Mouse (Mus musculus) MEL (cell line): ENCODE results near the gene Cpne1.

ENCODE experiments used
- CTCF ChIP-seq, 3 experiments: IDR thresholded peaks in 2 of 3; conservative IDR thresholded peaks in 1 of 3; 2 replicates each; pipeline ENCODE4 v1.5.1; 2011 to 2012; ENCODE audit warnings: low read length in 3 of 3, low read depth in 2 of 3, mild to moderate bottlenecking in 2 of 3, improper control_type of control experiment in 1 of 3, inconsistent platforms in 1 of 3, mixed read lengths in 1 of 3, moderate library complexity in 1 of 3; ENCODE audit not compliant: control insufficient read depth in 1 of 3, insufficient read depth in 1 of 3, poor library complexity in 1 of 3, severe bottlenecking in 1 of 3
- GATA1 ChIP-seq: IDR thresholded peaks from 2 replicates; pipeline ENCODE4 v1.6.1; 2011; ENCODE audit warnings: low read depth, low read length, improper control_type of control experiment
- HCFC1 ChIP-seq: IDR thresholded peaks from 2 replicates; pipeline ENCODE4 v1.6.1; 2012; ENCODE audit warnings: low read depth, mild to moderate bottlenecking, inconsistent platforms, low read length, improper control_type of control experiment, moderate library complexity
- NELFE ChIP-seq: IDR thresholded peaks from 2 replicates; pipeline ENCODE4 v1.6.1; 2011; ENCODE audit warnings: low read depth, low read length, improper control_type of control experiment
- NRF1 ChIP-seq: IDR thresholded peaks from 2 replicates; pipeline ENCODE4 v1.6.1; 2014; ENCODE audit warnings: low read depth, mild to moderate bottlenecking, inconsistent platforms, low read length, improper control_type of control experiment, moderate library complexity; ENCODE audit not compliant: poor library complexity, insufficient read depth, severe bottlenecking
- POLR2A ChIP-seq, 2 experiments: IDR thresholded peaks; 2 replicates each; pipeline ENCODE4 v1.6.1; 2011 to 2012; ENCODE audit warnings: low read length in 2 of 2, mild to moderate bottlenecking in 2 of 2, control low read depth in 1 of 2, improper control_type of control experiment in 1 of 2, low read depth in 1 of 2, moderate library complexity in 1 of 2; ENCODE audit not compliant: control insufficient read depth in 1 of 2, insufficient read depth in 1 of 2, poor library complexity in 1 of 2
- RAD21 ChIP-seq: IDR thresholded peaks from 2 replicates; pipeline ENCODE4 v1.6.1; 2011; ENCODE audit warnings: mild to moderate bottlenecking, low read depth, low read length, improper control_type of control experiment

DNA sequence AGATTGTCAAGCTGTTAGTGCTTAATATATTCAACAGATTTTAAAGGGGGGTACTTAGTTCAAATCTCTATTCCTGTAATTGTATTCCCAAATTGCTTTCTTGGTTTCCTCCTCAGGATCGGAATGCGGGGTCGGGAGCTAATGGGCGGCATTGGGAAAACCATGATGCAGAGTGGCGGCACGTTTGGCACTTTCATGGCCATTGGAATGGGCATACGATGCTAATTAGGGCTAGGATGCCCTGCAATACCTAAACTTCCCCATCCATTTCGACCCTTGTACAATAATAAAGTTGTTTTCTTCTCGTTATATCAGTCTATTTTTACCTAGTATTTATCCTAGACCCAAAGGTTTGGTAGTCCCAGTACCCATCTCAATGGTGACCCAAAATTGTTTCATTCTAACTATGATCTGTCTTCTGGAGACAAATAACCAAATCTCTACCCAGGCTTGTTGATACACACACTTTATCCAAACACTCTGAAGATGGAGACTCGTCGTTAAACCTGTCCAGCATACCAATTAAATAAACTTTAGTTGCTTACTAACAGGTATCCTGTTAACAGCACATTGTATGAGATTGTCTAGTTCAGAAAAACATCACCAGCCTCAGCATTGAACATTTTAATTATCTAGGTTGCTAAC, 33.8 kb upstream of the Cpne1 start:
- TF ChIP-seq RAD21, result no peak
- no peak for TF ChIP-seq CTCF (IDR thresholded peaks at IDR 0.05 in 2 of 3, conservative IDR thresholded peaks at IDR 0.05 in 1 of 3; ENCODE audit: control insufficient read depth in 1 of 3, insufficient read depth in 1 of 3, low read depth in 2 of 3, low read length in 3 of 3, poor library complexity in 1 of 3, severe bottlenecking in 1 of 3)
- no peak for TF ChIP-seq NRF1
- TF ChIP-seq POLR2A (IDR thresholded peaks at IDR 0.05; ENCODE audit: control insufficient read depth in 1 of 2, insufficient read depth in 1 of 2, low read depth in 1 of 2, low read length in 2 of 2, poor library complexity in 1 of 2), result no peak; a peak in 1 of 4 replicates
- TF ChIP-seq GATA1, result no peak
- no peak; the same call in 1 of the 2 replicates for TF ChIP-seq NELFE
- TF ChIP-seq HCFC1, result no peak
